Mouse (Mus musculus): ENCODE data around the gene Gm20388. TPM values are rescaled to one million over a fixed set of nuclear protein-coding genes. Genes with fewer than 3 reads are reported as not detected.

The Gm20388 gene
- polyA plus RNA-seq, 1 experiment from 2014 or later, result not detected

DNA sequence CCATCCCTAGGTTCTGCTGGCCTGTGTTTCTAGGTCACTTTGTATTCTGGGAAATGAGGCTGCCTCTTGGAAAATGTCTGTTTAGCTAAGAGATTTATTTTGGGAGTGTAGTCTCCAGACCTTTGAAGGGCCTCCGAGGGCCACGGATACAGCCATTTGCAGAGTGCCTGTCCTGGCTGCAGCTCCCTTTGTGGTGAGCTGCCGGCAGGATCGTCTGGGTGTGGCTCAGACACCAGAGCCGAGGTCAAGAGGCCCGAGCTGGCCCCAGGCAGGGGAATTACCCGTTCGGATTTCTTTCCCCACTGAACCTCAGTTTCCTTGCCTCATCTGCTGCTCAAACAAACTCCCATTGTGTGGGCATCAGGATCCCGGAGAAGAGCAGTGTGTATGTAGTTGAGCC, 125.5 kb downstream of the Gm20388 start:
- Histone ChIP-seq H3K36me3 (ENCODE audit: control insufficient read depth, insufficient read depth, low read length) (no peaks in the 10 kb centered on the region; the same call in 1 of the 2 replicates), H3K4me2 (ENCODE audit: low read depth, severe bottlenecking) (no peak overlapping the region), H3K9me3 (ENCODE audit: control insufficient read depth, low read length) (no peaks in the 10 kb centered on the region), H3K4me1 (ENCODE audit: control insufficient read depth, insufficient read depth, low read length) (peaks cover 17% of the 10 kb centered on the region), H3K27me3 (ENCODE audit: control insufficient read depth, insufficient read depth, low read length) (no peaks in the 10 kb centered on the region), H3K9ac (ENCODE audit: low read length) (no peak overlapping the region), H3K4me3 (ENCODE audit: low read depth, low read length) (no peak overlapping the region), H3K27ac (replicated peaks; ENCODE audit: low read depth, low read length) (no peak overlapping the region)
- no peak for ATAC-seq (ENCODE audit: insufficient number of reproducible peaks, low FRiP score, low TSS enrichment, low read depth)
- DNase-seq (ENCODE audit: low spot score), result no peak
- 16% methylated on average over 9 of the region's 9 CpGs for WGBS

DNA sequence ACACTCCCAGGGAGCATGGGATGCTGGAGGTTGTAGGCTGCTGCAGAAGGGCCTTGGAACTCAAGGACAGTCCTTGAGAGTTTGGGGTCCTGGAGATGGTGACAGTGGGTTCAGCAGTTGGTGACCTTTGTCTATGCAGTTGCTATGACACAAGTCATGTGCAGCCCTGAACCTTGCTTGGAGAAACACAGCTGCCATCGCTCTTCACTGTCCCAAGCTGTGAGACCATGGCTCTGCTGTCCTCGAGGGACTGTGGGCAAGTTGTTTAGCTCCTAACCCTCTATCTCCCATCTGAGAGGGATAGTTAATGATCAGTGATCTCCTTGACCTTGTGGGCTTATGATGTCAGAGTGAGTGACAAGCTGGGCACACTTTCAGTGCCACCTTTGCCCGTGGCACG, 125.9 kb downstream of the Gm20388 start:
- Histone ChIP-seq H3K4me1 (ENCODE audit: control insufficient read depth, insufficient read depth, low read length) (peaks cover 14% of the 10 kb centered on the region), H3K36me3 (ENCODE audit: control insufficient read depth, insufficient read depth, low read length) (no peaks in the 10 kb centered on the region; the same call in 1 of the 2 replicates), H3K27me3 (ENCODE audit: control insufficient read depth, insufficient read depth, low read length) (no peaks in the 10 kb centered on the region), H3K4me3 (ENCODE audit: low read depth, low read length) (no peak overlapping the region), H3K9me3 (ENCODE audit: control insufficient read depth, low read length) (no peaks in the 10 kb centered on the region), H3K9ac (ENCODE audit: low read length) (no peak overlapping the region), H3K4me2 (ENCODE audit: low read depth, severe bottlenecking) (no peak overlapping the region), H3K27ac (replicated peaks; ENCODE audit: low read depth, low read length) (no peak overlapping the region)
- ATAC-seq (ENCODE audit: insufficient number of reproducible peaks, low FRiP score, low TSS enrichment, low read depth) (no peak), DNase-seq (ENCODE audit: low spot score) (no peak)
- 81% methylated on average over 4 of the region's 4 CpGs for WGBS

DNA sequence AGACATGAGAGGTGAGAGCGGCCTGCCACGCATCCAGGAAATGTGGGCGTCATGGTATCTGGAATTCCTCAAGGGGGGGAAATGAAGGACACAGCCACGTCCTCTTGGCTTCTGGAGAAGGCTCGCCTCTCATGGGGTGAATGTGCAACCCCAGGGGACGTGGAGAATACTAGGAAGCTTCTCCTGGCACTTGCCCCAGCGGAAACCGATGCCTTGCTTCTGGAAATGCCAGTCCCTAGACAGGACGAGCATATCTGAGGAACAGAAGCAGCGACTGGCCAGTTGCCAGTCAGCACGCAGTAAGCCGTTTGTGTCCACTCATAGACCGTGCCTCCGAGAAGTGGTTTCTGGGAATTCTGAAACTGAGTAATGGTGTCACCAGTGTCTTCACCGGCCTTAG, 126.6 kb downstream of the Gm20388 start:
- H3K27me3 ChIP-seq (ENCODE audit: control insufficient read depth, insufficient read depth, low read length), result no peaks in the 10 kb centered on the region
- no peak overlapping the region for H3K9ac ChIP-seq (ENCODE audit: low read length)
- no peak overlapping the region for H3K4me3 ChIP-seq (ENCODE audit: low read depth, low read length)
- no peak overlapping the region for H3K27ac ChIP-seq (replicated peaks; ENCODE audit: low read depth, low read length)
- ATAC-seq (ENCODE audit: insufficient number of reproducible peaks, low FRiP score, low TSS enrichment, low read depth) (no peak), DNase-seq (ENCODE audit: low spot score) (no peak)
- no peaks in the 10 kb centered on the region for H3K9me3 ChIP-seq (ENCODE audit: control insufficient read depth, low read length)
- peaks cover 11% of the 10 kb centered on the region; the same call in 1 of the 2 replicates for H3K4me1 ChIP-seq (ENCODE audit: control insufficient read depth, insufficient read depth, low read length)
- no peak overlapping the region for H3K4me2 ChIP-seq (ENCODE audit: low read depth, severe bottlenecking)
- 85% methylated on average over 15 of the region's 15 CpGs for WGBS
- no peaks in the 10 kb centered on the region; the same call in 1 of the 2 replicates for H3K36me3 ChIP-seq (ENCODE audit: control insufficient read depth, insufficient read depth, low read length)

DNA sequence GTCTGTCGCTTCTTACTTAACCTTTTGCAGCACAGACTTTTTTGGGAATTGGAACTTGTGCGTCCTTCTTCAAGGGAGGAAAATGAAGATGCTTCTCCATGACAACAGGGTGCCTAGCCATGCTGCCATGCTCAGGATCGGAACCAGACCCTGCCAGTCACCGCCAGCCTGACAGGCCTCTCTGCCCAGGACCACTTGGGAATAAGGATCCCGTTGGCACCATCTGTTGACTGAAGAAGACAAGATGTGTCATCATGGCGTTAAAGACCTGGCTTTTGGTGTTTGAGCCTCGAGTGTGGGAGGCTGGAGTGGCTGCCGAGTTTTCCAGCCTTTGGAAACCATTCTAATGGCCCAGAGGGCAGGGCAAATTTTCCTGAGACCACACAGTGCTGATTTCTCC, 127.0 kb downstream of the Gm20388 start:
- H3K9ac ChIP-seq (ENCODE audit: low read length), result no peak overlapping the region
- H3K9me3 ChIP-seq (ENCODE audit: control insufficient read depth, low read length), result no peaks in the 10 kb centered on the region
- no peaks in the 10 kb centered on the region; the same call in 1 of the 2 replicates for H3K36me3 ChIP-seq (ENCODE audit: control insufficient read depth, insufficient read depth, low read length)
- no peak overlapping the region for H3K4me2 ChIP-seq (ENCODE audit: low read depth, severe bottlenecking)
- no peak overlapping the region for H3K27ac ChIP-seq (replicated peaks; ENCODE audit: low read depth, low read length)
- DNase-seq (ENCODE audit: low spot score), result no peak
- H3K4me3 ChIP-seq (ENCODE audit: low read depth, low read length), result no peak overlapping the region
- no peaks in the 10 kb centered on the region for H3K27me3 ChIP-seq (ENCODE audit: control insufficient read depth, insufficient read depth, low read length)
- H3K4me1 ChIP-seq (ENCODE audit: control insufficient read depth, insufficient read depth, low read length), result peaks cover 11% of the 10 kb centered on the region; the same call in 1 of the 2 replicates
- WGBS, result 85% methylated on average over 8 of the region's 8 CpGs
- ATAC-seq (ENCODE audit: insufficient number of reproducible peaks, low FRiP score, low TSS enrichment, low read depth), result no peak

DNA sequence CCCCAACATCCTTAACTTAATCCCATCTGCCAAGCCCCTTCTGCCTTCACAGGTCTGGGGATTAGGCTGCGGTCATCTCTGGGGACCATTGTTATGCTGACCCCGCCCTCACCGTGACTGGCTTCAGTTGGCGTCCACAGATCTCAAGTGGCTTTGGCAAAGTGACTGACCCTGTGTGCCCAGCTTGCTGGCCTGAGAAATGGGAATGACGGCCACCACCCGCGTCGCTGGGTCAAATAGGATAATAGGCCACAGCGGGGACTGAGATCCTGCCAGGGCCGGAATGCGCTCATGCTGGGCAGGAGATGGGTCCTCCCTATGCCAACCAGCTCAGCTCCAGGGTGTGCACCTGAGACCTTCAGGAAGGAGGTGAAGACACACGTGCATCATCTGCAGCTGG, 128.1 kb downstream of the Gm20388 start:
- DNase-seq (ENCODE audit: low spot score) (no peak), ATAC-seq (ENCODE audit: insufficient number of reproducible peaks, low FRiP score, low TSS enrichment, low read depth) (no peak)
- no peak overlapping the region for H3K4me2 ChIP-seq (ENCODE audit: low read depth, severe bottlenecking)
- no peaks in the 10 kb centered on the region; the same call in 1 of the 2 replicates for H3K36me3 ChIP-seq (ENCODE audit: control insufficient read depth, insufficient read depth, low read length)
- H3K4me3 ChIP-seq (ENCODE audit: low read depth, low read length), result no peak overlapping the region
- H3K4me1 ChIP-seq (ENCODE audit: control insufficient read depth, insufficient read depth, low read length), result peaks cover 11% of the 10 kb centered on the region; the same call in 1 of the 2 replicates
- H3K9me3 ChIP-seq (ENCODE audit: control insufficient read depth, low read length), result no peaks in the 10 kb centered on the region
- H3K27me3 ChIP-seq (ENCODE audit: control insufficient read depth, insufficient read depth, low read length), result no peaks in the 10 kb centered on the region
- H3K27ac ChIP-seq (replicated peaks; ENCODE audit: low read depth, low read length), result no peak overlapping the region
- H3K9ac ChIP-seq (ENCODE audit: low read length), result no peak overlapping the region
- WGBS, result 93% methylated on average over 12 of the region's 12 CpGs

DNA sequence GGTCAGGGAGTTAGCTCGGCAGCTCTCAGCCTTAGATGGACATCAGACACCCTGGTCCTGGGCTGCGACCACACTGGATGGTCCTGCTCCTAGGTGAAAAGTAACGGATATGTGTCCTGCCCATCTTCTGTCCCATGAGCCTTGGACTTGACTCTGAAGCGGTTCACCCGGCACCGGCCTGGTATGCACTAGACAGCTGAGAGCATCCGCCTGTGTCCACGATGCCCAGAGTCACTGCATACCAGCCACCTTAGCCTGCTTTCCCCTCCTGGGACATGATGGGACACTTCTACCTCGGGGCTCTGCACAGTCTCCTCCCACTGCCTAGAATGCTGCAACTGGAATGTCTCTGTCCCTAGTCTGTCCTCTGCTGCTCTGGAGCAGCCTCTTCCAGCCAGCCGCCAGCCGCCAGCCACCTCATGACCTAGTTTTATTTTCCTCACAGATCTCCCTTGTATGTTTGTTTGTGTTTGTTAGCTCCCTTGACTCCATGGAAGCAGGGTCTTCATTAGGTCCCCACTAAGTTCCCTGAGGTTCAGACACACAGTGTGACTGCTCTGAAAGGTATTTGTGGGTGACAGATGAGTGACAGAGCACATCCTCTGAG, 128.8 kb downstream of the Gm20388 start:
- Histone ChIP-seq H3K36me3 (ENCODE audit: control insufficient read depth, insufficient read depth, low read length) (no peaks in the 10 kb centered on the region), H3K4me3 (ENCODE audit: low read depth, low read length) (no peak overlapping the region), H3K27me3 (ENCODE audit: control insufficient read depth, insufficient read depth, low read length) (no peaks in the 10 kb centered on the region), H3K27ac (replicated peaks; ENCODE audit: low read depth, low read length) (no peak overlapping the region), H3K4me1 (ENCODE audit: control insufficient read depth, insufficient read depth, low read length) (peaks cover 9% of the 10 kb centered on the region; the same call in 1 of the 2 replicates), H3K9me3 (ENCODE audit: control insufficient read depth, low read length) (no peaks in the 10 kb centered on the region), H3K9ac (ENCODE audit: low read length) (no peak overlapping the region), H3K4me2 (ENCODE audit: low read depth, severe bottlenecking) (no peak overlapping the region)
- ATAC-seq (ENCODE audit: insufficient number of reproducible peaks, low FRiP score, low TSS enrichment, low read depth) (no peak), DNase-seq (ENCODE audit: low spot score) (no peak)
- 77% methylated on average over 11 of the region's 11 CpGs for WGBS

DNA sequence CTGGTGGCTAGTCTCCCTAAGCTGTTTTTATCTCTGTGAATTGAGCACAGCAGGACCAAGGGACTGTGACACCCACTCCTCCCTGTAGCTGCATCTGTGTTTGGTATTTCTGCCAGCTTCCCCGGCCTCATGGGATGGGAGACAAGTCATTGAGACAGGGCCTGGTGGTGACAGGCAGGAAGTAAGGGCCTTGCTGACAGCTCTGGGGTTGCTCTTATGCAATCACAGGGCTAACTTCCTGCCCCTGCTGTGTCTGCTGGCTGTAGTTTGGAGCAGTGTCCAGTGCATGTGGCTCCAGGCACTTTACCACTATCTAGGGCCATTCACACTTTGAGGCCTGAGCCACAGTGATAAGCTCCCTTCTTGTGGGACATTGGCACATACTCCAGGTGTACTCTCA, 130.2 kb downstream of the Gm20388 start:
- H3K9me3 ChIP-seq (ENCODE audit: control insufficient read depth, low read length), result no peaks in the 10 kb centered on the region
- peaks cover 9% of the 10 kb centered on the region for H3K4me1 ChIP-seq (ENCODE audit: control insufficient read depth, insufficient read depth, low read length)
- H3K36me3 ChIP-seq (ENCODE audit: control insufficient read depth, insufficient read depth, low read length), result no peaks in the 10 kb centered on the region
- H3K9ac ChIP-seq (ENCODE audit: low read length), result no peak overlapping the region
- DNase-seq (ENCODE audit: low spot score), result no peak
- H3K27me3 ChIP-seq (ENCODE audit: control insufficient read depth, insufficient read depth, low read length), result no peaks in the 10 kb centered on the region
- 37% methylated on average over 1 of the region's 1 CpGs for WGBS
- no peak overlapping the region for H3K4me2 ChIP-seq (ENCODE audit: low read depth, severe bottlenecking)
- no peak overlapping the region for H3K27ac ChIP-seq (replicated peaks; ENCODE audit: low read depth, low read length)
- H3K4me3 ChIP-seq (ENCODE audit: low read depth, low read length), result no peak overlapping the region
- ATAC-seq (ENCODE audit: insufficient number of reproducible peaks, low FRiP score, low TSS enrichment, low read depth), result no peak

DNA sequence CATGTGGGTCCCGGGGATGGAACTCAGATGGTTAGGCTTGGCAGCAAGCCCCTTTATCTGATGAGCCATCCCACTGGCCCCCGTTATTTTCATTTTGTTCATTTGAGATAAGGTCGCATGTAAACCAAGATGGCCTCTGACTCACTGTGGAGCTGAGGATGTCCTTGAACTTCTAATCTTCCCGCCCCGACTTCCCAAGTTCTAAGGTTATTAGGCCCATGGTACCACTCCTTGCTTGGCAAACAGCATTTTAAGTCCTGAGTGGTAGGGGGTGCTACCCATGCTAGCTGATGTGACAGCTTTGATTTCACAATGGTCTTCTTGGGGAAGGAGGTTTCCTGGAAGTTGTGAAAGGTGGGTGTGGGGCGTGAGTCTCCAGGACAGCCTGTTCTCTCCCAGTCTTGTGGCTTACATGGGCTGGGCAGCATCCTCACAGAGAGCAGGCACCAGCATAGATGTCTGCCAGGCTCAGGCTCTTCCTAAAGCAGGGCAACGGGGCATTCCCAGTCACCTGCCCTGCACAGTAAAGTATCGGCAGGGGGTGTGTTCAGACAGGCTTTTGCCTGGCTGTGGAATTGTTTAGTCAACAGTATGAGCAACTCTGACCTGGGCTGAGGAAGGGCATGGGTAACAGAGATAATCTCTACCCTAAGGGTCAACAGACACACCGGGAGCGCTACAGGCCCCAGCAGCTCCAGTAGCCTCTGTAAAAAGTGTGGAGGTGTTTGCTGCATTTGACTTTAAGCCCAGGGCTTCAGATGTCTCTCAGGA, 132.1 kb downstream of the Gm20388 start:
- WGBS, result 81% methylated on average over 10 of the region's 10 CpGs
- no peak overlapping the region for H3K27ac ChIP-seq (replicated peaks; ENCODE audit: low read depth, low read length)

More for the DNA sequence above, 132.1 kb downstream of the Gm20388 start:
- Histone ChIP-seq H3K4me3 (ENCODE audit: low read depth, low read length) (no peak overlapping the region), H3K36me3 (ENCODE audit: control insufficient read depth, insufficient read depth, low read length) (no peaks in the 10 kb centered on the region), H3K9me3 (ENCODE audit: control insufficient read depth, low read length) (no peaks in the 10 kb centered on the region), H3K4me2 (ENCODE audit: low read depth, severe bottlenecking) (no peak overlapping the region), H3K27me3 (ENCODE audit: control insufficient read depth, insufficient read depth, low read length) (no peaks in the 10 kb centered on the region), H3K9ac (ENCODE audit: low read length) (no peak overlapping the region), H3K4me1 (ENCODE audit: control insufficient read depth, insufficient read depth, low read length) (peaks cover 17% of the 10 kb centered on the region)
- ATAC-seq (ENCODE audit: insufficient number of reproducible peaks, low FRiP score, low TSS enrichment, low read depth) (no peak), DNase-seq (ENCODE audit: low spot score) (no peak)
